Mouse (Mus musculus): ENCODE results near the gene Gripap1. TPM values are rescaled to one million over a fixed set of nuclear protein-coding genes. Genes with fewer than 3 reads are reported as not detected.
"Not testable (repeated sequence)": the region's sequence is repeated elsewhere in the genome, so short reads cannot be mapped to it uniquely, and the experiment has no call there.

Gene Gripap1
- polyA plus RNA-seq, 1 experiment from 2014 or later: 44.7 TPM

DNA sequence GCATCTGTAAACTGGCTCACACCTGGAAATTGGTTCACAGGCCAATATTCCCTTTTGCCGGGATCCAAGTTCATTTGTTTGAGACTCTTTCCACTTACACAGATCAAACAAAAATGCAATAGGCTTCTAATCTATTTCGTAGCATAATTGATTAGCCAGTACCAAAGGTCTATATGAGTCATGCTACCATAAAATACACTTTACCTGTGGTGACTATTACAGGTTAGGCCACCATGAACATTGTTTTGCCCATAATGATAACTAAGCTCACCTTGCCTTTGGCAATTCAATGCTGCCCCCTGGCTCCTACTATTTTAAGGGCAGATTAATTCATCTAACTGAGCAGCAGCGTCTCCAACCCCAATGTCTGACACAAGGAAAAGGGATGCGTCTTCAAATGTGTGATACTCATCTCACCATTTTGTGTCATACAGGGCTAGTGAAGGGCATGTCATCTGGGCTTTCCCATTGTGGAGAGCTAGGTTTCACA, 6.9 kb upstream of the Gripap1 start:
- Histone ChIP-seq H3K27me3 (no peaks in the 10 kb centered on the region), H3K27ac (no peak overlapping the region), H3K4me1 (replicated peaks) (no peaks in the 10 kb centered on the region), H3K4me2 (no peak overlapping the region), H3K36me3 (no peaks in the 10 kb centered on the region), H3K9ac (replicated peaks) (no peak overlapping the region), H3K9me3 (no peaks in the 10 kb centered on the region), H3K4me3 (replicated peaks) (no peak overlapping the region)
- WGBS: 83% methylated on average over 4 of the region's 4 CpGs
- ATAC-seq (ENCODE audit: insufficient number of reproducible peaks, insufficient read depth, low FRiP score, low TSS enrichment, low read depth): no peak

DNA sequence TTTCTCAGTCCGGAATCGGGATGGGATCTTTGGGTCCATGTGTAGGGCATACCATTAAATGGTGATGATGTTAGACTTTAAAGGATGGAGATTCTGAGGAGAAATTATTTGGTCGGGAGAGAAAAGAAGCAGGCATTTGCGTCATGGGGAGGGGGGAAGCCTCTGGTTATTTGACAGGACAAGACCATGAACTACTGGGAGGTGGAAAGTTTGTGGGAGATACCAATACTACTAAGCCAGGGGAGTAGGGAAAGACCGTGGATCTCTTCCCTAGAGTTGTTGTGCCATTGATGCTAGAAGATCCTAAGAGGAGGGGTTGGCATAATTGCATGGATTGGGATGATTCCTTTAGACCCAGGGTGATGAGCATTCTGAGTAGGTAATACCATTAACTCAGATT, 744 bp downstream of the Gripap1 start:
- Histone ChIP-seq H3K27ac (no peak overlapping the region), H3K4me2 (peak overlapping the region; percentile 60)

DNA sequence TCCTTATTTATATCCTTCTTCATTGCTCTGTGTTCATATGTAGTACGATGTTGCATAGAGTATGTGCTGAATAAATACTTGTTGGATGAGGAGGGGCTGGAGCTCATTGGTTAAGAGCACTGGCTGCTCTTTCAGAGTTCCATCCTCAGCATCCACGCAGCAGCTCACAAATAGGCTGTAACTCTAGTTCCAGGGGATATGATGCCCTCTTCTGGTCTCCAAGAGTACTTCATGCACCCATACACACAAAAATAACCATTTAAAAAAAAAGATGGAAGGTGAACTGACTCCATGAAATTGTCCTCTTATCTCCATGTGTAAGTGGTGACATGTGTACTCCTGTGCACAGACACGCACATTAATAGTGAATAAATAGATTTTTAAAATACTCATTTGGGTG, 3.8 kb downstream of the Gripap1 start:
- ATAC-seq (ENCODE audit: insufficient number of reproducible peaks, insufficient read depth, low FRiP score, low TSS enrichment, low read depth): no peak
- no peak overlapping the region for H3K4me2 ChIP-seq
- H3K36me3 ChIP-seq: no peaks in the 10 kb centered on the region
- peaks cover 3% of the 10 kb centered on the region; the same call in 1 of the 2 replicates for H3K9me3 ChIP-seq
- H3K4me3 ChIP-seq (replicated peaks): no peak overlapping the region
- no peaks in the 10 kb centered on the region for H3K4me1 ChIP-seq (replicated peaks)
- no peak overlapping the region for H3K27ac ChIP-seq
- H3K9ac ChIP-seq (replicated peaks): no peak overlapping the region
- no peaks in the 10 kb centered on the region for H3K27me3 ChIP-seq
- WGBS: 60% methylated on average over 3 of the region's 3 CpGs

More for the DNA sequence above, 744 bp downstream of the Gripap1 start:
- peak overlapping the region; percentile 53; the same call in 1 of the 2 replicates for H3K9ac ChIP-seq (replicated peaks)
- no peaks in the 10 kb centered on the region for H3K4me1 ChIP-seq (replicated peaks)
- peak overlapping the region; percentile 49 for H3K4me3 ChIP-seq (replicated peaks)
- no peaks in the 10 kb centered on the region for H3K36me3 ChIP-seq
- ATAC-seq (ENCODE audit: insufficient number of reproducible peaks, insufficient read depth, low FRiP score, low TSS enrichment, low read depth): no peak
- peaks cover 3% of the 10 kb centered on the region; the same call in 1 of the 2 replicates for H3K9me3 ChIP-seq
- 29% methylated on average over 5 of the region's 5 CpGs for WGBS
- no peaks in the 10 kb centered on the region for H3K27me3 ChIP-seq

DNA sequence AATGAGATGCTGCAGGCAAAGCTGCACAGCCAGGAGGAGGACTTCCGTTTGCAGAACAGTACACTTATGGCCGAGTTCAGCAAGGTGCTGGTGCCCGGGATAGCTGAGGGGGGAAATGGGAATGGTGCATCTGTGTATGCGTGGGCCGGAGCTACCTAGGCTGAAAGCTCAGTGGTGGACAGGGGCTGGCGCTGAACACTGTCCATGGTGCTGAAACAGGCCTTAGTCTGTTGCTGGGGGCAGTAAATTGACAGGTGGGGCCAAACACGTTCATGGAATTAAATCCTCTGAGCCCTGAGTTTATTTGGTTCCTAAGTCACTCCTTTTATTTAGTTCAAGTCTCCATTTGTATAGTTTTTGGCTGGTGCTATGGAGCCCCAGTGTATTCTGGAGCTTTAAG, 5.5 kb downstream of the Gripap1 start:
- H3K36me3 ChIP-seq: peaks cover 2% of the 10 kb centered on the region; the same call in 1 of the 2 replicates
- WGBS: 31% methylated on average over 7 of the region's 7 CpGs

DNA sequence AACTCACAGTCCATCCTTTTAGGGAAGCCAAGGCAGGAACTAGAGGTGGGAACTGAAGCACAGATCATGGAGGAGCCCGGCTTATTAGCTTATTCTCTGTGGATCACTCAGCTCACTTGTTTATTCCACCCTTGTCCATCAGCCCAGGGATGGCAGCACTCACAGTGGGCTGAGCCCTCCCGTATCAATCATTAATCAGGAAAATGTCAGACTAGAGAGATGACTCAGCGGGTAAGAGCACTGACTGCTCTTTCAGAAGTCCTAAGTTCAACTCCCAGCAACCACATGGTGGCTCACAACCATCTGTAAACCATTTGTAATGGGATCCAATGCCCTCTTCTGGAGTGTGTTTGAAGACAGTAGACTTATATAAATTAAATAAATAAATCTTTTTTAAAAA, 7.8 kb downstream of the Gripap1 start:
- H3K9me3 ChIP-seq: peaks cover 3% of the 10 kb centered on the region; the same call in 1 of the 2 replicates
- H3K36me3 ChIP-seq: peaks cover 19% of the 10 kb centered on the region; the same call in 1 of the 2 replicates
- no peak overlapping the region for H3K27ac ChIP-seq
- H3K4me3 ChIP-seq (replicated peaks): no peak overlapping the region
- H3K4me1 ChIP-seq (replicated peaks): no peaks in the 10 kb centered on the region
- H3K9ac ChIP-seq (replicated peaks): no peak overlapping the region
- WGBS: 79% methylated on average over 3 of the region's 3 CpGs
- H3K27me3 ChIP-seq: no peaks in the 10 kb centered on the region
- H3K4me2 ChIP-seq: no peak overlapping the region
- ATAC-seq (ENCODE audit: insufficient number of reproducible peaks, insufficient read depth, low FRiP score, low TSS enrichment, low read depth): no peak

More for the DNA sequence above, 5.5 kb downstream of the Gripap1 start:
- no peak overlapping the region for H3K9ac ChIP-seq (replicated peaks)
- H3K27ac ChIP-seq: no peak overlapping the region
- no peak overlapping the region for H3K4me2 ChIP-seq
- ATAC-seq (ENCODE audit: insufficient number of reproducible peaks, insufficient read depth, low FRiP score, low TSS enrichment, low read depth): no peak
- no peak overlapping the region for H3K4me3 ChIP-seq (replicated peaks)
- no peaks in the 10 kb centered on the region for H3K27me3 ChIP-seq
- no peaks in the 10 kb centered on the region for H3K4me1 ChIP-seq (replicated peaks)
- H3K9me3 ChIP-seq: peaks cover 3% of the 10 kb centered on the region; the same call in 1 of the 2 replicates

DNA sequence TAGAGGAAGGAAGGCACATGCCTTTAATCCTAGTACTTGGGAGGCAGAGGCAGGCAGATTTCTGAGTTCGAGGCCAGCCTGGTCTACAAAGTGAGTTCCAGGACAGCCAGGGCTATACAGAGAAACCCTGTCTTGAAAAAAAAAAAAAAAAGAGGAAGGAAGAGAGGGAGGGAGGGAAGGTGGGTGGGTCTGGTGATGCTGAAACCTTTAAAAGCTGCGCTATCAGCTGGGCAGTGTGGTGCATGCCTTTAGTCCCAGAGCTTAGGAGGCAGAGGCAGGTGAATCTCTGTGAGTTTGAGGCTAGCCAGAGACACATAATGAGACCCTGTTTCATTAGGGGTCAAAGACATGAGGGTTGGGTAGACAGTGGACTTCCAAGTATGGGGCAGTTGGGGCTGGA, 12.6 kb downstream of the Gripap1 start:
- not testable (repeated sequence) for H3K4me1 ChIP-seq (replicated peaks); H3K27ac ChIP-seq; H3K27me3 ChIP-seq; H3K9me3 ChIP-seq; H3K4me3 ChIP-seq (replicated peaks); H3K9ac ChIP-seq (replicated peaks); H3K4me2 ChIP-seq; ATAC-seq (ENCODE audit: insufficient number of reproducible peaks, insufficient read depth, low FRiP score, low TSS enrichment, low read depth)
- H3K36me3 ChIP-seq: peaks cover 38% of the 10 kb centered on the region
- 82% methylated on average over 2 of the region's 2 CpGs for WGBS

DNA sequence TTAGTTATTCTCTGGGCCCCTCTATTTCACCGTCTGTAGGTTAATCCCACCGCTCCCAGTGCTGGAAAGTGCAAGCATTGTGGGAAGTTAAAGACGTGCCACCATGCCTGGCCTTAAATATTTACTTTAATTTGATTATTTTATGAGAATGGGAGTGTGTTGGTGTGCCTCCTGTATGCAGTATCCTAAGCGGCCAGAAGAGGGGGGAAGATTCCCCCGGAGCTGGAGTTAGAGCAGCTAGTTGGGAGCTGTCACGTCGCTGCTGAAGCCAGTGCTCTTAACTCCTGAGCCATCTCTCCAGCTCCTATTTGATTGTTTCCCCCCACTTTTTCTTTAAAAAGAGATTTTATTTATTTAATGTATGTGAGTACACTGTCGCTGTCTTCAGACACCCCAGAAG, 25.5 kb downstream of the Gripap1 start:
- H3K4me2 ChIP-seq; H3K4me1 ChIP-seq (replicated peaks); H3K9me3 ChIP-seq; H3K4me3 ChIP-seq (replicated peaks); H3K9ac ChIP-seq (replicated peaks); ATAC-seq (ENCODE audit: insufficient number of reproducible peaks, insufficient read depth, low FRiP score, low TSS enrichment, low read depth); H3K27me3 ChIP-seq; H3K27ac ChIP-seq: not testable (repeated sequence)
- peaks cover 54% of the 10 kb centered on the region for H3K36me3 ChIP-seq
- 46% methylated on average over 8 of the region's 8 CpGs for WGBS

DNA sequence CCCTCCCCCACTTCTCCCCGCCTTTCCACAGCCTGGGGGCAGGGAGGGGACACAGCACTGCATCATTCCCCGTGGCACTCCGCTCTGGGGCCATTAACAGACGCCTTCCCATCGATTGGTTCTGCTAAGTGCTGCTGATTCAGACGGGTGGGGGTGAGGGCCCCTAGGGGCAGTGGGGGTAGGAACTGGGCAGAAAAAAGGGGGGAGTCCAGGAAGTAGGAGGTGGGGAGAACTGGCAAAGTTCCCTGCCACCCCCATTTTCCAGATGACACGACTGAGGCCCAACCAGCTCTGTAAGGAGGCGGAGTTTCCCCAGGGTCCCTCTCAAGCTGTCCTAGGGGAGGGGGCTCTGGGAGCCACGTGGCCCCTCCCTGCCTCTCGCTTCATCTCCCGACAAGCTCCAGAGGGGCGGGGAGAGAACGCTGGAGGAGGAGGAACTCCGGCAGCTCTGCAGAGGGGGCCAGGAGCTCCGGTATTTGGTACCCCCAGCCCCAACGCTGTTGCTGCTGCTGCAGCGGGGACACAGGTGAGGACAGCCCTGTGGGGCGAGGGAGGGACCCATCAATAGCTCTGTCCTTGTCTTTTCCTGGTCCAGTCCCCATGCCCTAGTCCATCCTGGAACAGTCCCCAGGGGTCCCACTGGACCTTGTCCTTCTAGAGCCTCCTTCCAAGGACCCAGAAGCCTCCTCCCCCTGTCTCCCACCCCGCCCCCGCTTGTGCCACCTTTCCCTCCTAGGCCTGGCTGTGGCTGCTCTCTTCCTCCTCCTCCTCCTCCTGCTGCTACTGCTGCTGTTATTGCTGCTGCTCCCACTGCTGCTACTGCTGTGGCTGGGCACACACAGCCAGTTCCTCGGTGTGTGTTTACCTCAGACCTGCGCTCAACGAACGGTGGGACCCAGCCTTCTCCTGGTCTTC, 32.6 kb downstream of the Gripap1 start, which contains the start of gene Kcnd1:
Kcnd1 (plus strand) TSS at position 425 of the 915 bp plus-strand sequence.
- Histone ChIP-seq H3K4me3 (replicated peaks) (peak within 1 kb of the TSS; percentile 41), H3K9ac (replicated peaks) (peak within 1 kb of the TSS; percentile 42), H3K27ac (no peak within 1 kb of the TSS), H3K9me3 (peaks cover 5% of the 10 kb centered on the region; the same call in 1 of the 2 replicates), H3K4me1 (replicated peaks) (0 out of 2 replicates have a peak, but pooled peaks cover 4% of the 10 kb centered on the region), H3K36me3 (peaks cover 22% of the 10 kb centered on the region; the same call in 1 of the 2 replicates), H3K4me2 (peak within 1 kb of the TSS; percentile 65), H3K27me3 (no peaks in the 10 kb centered on the region)
- WGBS: 19% methylated on average over 21 of the region's 24 CpGs
- peak; percentile 60 for ATAC-seq (ENCODE audit: insufficient number of reproducible peaks, insufficient read depth, low FRiP score, low TSS enrichment, low read depth)

DNA sequence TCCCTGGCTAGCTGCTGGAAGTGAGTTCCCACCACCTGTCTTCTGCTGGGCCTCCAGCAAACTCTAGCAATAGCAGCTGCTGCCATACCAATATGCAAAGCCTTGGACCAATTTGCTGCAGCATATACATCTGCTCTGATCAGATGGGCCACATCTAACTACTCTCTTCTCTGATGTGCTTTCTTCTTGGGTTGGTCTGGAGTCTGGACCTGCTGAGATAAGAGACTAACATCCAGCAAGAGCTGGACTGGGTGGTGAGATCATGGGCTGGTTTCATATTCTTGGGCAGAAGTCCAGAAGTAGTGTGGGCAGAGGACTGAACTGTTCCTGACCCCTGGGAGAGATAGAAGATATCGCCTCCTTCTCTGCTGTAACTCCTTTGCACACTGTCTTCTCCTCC, 47.6 kb downstream of the Gripap1 start:
- Histone ChIP-seq H3K36me3 (no peaks in the 10 kb centered on the region), H3K4me3 (replicated peaks) (no peak overlapping the region), H3K4me2 (no peak overlapping the region), H3K4me1 (replicated peaks) (no peaks in the 10 kb centered on the region), H3K27ac (no peak overlapping the region), H3K9ac (replicated peaks) (no peak overlapping the region), H3K9me3 (no peaks in the 10 kb centered on the region), H3K27me3 (no peaks in the 10 kb centered on the region)
- WGBS: 94% methylated on average over 1 of the region's 1 CpGs
- ATAC-seq (ENCODE audit: insufficient number of reproducible peaks, insufficient read depth, low FRiP score, low TSS enrichment, low read depth): no peak

DNA sequence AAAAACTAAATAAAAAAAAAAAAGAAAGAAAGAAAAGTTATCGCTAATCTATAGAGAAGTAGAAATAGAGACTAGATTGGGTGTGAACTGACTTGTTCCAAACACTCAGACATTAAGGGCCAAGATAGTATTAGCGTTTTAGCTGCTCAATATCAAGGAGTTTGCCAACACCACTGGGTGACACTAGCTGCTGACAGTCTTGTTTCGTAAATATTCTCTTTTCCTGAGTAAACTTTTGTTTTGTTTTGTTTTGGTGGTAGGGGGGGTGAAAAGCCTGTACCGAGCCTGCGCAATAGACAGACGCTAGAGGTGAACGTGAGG, 51.2 kb downstream of the Gripap1 start:
- peak overlapping the region; percentile 82 for H3K4me3 ChIP-seq (replicated peaks)
- WGBS: 16% methylated on average over 7 of the region's 7 CpGs
- ATAC-seq (ENCODE audit: insufficient number of reproducible peaks, insufficient read depth, low FRiP score, low TSS enrichment, low read depth): no peak
- 0 out of 2 replicates have a peak, but pooled peaks cover 3% of the 10 kb centered on the region for H3K36me3 ChIP-seq
- H3K27me3 ChIP-seq: no peaks in the 10 kb centered on the region
- no peaks in the 10 kb centered on the region for H3K9me3 ChIP-seq
- H3K9ac ChIP-seq (replicated peaks): no peak overlapping the region; the same call in 1 of the 2 replicates
- no peak overlapping the region for H3K27ac ChIP-seq
- H3K4me2 ChIP-seq: peak overlapping the region; percentile 48
- H3K4me1 ChIP-seq (replicated peaks): peaks cover 10% of the 10 kb centered on the region
